Mouse (Mus musculus) heart, adult 2 months (tissue): ENCODE results near the gene D5Ertd579e.

Source experiments
- CTCF ChIP-seq: fragments of 200-600 bp; IDR thresholded peaks from 2 replicates; pipeline ENCODE4 v1.8.1; 2022; ENCODE audit warnings: antibody characterized with exemption, mild to moderate bottlenecking, moderate library complexity
- POLR2A ChIP-seq: fragments of 200-500 bp; IDR thresholded peaks from 2 replicates; pipeline ENCODE4 v1.6.1; 2011; ENCODE audit warnings: mild to moderate bottlenecking, low read depth, low read length, control low read depth; ENCODE audit not compliant: insufficient read depth

DNA sequence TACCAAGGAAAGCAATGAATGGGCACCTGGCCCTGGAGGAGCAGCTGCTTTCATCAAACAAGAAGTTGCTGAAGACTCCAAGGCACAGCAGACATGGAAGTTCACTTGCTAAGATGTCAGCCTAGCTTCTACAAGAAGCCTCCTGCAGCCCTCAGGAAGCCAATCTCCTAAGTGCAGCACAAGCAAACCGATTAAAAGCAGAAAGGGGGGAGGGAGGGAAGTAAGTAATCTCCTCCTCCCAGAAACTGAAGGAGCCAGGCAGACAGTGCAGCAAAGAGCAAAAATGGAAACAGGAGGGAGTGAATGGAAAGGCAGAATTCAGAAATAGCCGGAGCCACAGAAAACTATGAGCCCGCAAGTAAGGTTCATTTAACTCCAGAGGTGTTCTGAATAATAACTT lies 122.5 kb downstream of the D5Ertd579e start:
- no peak for TF ChIP-seq CTCF
- TF ChIP-seq POLR2A = no peak
